Mouse (Mus musculus): ENCODE results near the gene Cyth1. TPM values are rescaled to one million over a fixed set of nuclear protein-coding genes. Genes with fewer than 3 reads are reported as not detected.

Cyth1 gene
- total RNA-seq, 2 experiments from 2014 or later = 51.0 to 56.2 TPM

DNA sequence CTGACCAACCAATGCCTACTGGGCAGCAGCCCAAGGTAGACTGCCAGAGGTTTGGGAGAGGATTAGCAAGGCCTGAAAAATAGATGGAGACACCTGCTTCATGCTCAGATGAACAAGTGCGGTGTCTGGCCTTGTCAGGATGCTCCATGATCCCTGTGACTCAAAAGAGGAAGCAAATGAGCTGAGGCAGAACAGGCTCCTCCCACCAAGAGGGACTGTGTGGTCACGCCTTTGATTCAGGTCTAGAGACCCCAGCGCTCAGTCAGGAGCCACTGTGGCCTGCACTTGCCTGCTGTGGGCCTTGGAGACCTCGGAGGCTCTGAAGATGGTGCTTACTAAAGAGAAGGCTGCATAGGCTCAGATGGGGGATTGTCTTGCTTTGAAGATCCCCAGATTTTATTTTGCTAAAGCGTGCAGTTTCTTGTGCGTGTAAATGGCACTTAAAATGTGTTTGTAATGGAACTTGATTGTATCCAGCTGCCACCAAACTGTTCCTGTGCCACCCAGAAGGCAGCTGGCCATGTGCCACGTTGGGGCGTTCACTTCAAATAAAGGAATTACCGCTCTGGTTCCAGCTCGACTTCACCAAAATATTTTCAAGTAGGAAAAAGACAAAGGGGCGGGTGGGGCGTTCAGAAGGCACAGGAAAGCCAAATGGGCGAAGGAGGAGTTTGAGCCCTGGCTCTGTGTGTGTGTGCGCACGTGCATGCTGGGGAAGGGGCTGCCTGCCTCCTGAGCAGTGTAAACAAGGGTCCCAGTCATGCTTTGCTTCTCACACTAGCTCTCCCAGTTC, 6.0 kb upstream of the Cyth1 start:
- peak; percentile 69 for DNase-seq

DNA sequence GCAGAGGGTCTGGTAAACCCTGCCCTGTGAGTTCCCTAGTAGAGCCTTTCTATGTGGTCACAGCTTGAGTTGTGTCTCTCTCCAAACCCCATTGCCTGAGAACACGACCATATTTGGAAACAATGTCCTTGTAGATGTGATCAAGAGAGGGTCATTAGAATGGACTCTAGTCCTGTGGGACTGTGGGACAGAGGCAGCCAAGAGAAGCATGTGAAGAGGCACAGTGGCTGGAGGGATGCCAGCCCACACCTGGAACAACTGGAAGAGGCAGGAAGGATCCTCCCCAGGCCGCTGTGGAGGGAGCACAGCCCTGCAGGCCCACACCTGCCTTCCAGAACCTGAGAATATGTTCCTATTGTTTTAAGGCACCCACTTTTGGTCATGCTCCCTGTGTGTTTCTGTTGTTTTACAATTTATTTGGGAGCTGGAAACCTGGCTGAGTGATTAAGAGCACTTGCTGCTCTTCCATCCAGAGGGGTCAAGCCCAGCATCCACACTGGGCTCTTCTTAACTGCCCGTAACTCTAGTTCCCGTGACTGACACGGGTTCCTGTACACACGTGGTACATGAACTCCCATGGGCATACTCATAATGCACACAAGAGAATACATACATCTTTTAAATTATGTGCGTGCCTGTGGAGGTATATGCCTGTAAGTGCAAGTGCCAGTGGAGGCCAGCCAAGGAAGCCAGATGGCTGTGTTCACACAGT, 5.2 kb upstream of the Cyth1 start:
- no peak for DNase-seq

DNA sequence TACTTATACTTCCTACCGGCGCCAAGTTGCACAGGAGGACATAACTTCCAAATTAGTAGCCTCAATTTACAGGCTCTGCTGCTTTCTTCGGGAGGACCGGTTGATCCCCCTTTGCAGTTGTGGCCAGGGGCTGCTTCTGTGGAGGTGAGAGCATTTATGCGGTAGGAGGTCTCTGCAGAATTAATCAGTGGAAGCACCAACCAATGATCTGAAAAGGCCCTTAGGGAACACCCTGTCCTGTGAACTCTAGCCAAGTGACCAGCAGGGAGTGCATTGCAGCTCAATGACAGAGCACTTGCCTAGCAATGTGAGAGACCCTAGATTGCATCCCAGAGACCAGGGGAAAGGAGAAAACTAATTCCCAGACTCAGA, 606 bp upstream of the Cyth1 start:
- DNase-seq = no peak

DNA sequence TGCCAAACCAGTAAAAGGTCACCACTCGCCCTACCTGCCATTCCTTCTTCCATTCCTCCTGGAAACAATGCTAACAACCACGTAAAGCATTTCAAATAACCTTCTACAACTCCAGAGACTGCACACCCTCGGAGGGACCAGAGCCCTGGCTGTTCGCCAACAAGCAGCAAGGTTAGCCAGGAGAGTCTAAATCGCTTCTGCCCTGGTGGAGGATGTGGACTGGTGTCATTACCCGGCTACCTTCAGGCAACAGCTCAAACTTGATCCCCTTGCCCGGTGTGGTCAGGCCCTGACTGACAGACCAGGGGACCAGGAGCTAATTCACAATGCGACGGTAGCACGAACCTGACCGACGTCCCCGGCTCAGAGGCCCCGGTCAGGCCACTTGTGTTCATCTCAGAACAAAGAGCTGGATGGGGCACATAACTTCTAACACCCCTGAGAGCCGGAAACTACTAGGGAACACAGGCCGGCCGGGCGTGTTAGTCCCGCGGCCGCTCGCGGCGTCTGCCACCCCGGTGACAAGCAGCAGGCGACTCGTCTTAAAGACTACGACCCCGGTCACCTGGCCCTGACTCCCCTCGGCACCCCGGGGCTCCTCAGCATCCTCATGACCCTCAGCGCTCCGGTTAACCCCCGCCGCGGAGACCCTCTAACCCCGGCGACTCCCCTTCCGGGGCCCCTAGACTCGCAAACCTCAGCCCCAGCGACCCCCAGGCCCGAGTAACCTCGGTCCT, 865 bp downstream of the Cyth1 start:
- peak; percentile 83 for DNase-seq

DNA sequence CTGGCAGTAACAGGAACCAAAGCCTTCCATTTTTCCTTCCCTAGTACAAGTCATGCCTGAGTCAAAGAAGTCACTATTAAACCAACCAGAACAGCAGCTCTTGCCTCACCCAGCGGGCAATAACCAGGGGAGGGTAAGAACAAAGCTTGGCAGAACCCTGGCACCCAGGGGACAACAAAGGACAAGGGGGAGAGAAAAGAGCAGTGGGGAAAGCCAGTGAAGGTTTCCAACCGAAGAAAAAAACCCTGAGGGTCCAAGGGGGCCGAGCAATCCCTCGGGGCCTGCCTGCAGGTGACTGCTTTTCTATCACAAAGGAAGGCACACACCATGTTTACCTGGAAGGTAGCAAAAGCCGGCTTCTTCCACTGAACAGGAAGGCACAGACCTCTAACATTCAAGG, 1.7 kb downstream of the Cyth1 start:
- DNase-seq = peak; percentile 62

DNA sequence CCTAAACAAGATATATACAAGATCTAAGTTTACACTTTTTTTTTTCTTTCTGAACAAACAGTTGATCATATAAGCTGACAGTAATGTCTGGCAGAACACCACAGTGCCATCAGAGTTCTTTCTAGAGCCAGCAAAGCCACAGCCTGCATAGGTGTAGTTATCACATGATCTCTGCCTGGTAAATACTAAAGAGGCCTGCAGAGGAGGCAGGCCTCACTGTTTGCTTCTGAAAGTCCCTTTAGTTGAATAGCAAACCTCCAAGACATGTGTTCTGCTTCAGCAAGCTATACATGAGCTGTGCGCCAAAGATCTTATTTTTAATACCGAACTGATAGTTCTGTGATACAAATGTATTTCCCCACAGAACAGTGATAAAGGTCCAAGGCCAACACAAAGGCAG, 3.3 kb downstream of the Cyth1 start:
- DNase-seq = no peak

DNA sequence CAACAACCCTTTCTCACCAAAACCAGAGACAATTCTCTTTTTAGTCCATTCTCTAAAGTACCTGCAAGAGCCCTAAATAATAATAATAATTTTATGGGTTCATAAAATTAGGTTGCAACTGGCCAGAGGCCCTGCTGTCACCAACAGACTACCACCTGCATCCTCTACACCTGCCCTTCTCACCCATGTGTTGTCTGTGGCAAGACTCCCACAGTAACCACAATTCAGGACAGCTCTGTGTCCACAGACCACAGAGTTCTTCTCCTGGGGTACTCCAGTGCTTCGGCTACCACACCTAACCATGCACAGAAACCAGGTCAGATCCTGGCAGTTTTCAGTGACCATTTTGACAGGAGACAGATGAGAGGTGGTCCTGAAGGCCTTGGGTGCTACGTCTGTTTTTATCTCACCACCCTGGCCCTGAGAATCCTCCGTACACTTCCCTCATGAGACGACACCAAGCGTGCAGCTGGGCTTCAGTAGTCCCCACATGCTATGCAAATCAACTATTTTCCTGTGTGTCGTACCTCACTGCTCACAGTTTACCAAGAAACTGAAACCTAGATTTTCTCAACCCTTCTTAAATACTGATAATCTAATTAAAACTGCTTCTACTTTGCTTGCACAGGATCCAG, 4.6 kb downstream of the Cyth1 start:
- DNase-seq = no peak

DNA sequence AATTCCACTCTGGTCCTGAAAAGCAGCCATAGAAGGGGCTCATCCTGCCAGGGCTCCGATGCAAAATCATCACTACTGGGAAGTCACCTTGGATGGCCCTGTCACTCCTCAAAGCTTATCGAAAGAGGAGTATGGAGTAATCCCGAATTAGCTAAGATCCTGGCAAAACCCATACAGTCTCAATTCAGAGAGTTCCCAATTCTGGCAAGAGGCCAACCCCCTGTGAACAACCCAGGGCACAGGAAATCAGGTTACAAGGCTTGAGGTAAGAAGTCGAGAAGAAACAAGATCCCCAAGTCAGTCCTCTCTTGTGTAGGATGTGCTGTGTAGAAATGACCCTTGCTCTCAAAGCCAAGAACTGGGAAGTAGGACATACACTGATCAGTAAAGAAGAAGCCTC, 5.9 kb downstream of the Cyth1 start:
- peak; percentile 68 for DNase-seq

DNA sequence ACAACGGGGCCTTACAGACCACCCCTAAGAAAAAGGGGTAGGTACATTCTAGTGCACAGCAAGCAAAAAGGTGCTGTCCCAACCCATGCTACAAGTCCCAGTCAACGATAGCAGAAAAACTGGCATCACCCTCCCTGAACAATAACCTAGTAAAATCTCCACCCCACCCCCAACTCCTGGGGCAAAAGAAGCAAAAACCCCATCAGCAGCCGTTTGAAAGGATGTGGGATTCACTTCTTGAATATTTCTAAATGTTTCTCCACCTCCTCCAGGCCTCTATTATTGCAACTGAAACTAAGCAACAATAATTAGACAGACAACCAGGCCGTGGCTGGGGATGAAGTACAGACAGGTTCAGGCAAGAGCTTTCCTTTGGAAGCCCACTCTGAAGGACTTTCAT, 8.0 kb downstream of the Cyth1 start:
- DNase-seq = no peak

DNA sequence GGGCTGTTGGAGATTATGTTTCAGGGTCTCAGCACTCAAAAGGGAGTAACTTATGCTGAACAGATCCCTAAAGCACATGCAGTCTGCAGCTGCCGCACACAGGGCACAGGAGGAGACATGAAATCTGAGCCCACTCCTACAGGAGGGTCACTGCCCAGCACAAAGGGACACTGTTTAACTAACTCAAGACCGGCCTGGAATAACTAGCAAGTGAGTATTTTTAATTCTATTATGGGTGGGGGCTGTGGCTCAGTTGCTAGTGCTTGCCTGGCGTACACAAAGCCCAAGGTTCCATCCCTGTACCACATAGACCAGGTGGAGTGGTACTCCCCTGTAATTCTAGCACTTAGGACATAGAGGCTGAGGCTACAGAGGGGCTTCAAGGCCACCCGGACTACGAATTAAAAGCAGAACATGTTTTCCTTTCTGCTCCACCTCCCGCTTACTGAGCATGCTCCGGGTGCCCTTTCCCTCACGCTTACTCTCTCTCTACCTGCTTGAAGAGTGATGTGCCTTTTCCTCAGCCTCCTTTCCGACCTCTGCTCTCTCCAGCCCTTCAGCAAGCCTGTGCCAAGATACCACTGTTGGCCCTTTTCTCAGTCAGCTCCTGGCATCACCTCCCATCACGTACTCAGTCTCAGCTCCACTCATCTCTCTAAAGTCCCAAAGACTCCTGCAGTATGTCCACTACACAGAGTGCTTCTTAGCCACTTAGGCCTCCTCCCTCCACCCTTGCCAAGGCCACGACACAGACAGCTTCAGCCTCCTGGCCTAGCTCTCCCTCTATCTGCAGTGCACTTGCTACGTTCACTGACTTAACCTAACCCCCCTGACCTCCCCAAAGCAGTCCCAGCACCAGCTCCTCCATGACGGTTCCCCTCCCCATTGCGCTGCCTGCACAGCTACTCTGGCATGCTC, 8.9 kb downstream of the Cyth1 start:
- DNase-seq = no peak

DNA sequence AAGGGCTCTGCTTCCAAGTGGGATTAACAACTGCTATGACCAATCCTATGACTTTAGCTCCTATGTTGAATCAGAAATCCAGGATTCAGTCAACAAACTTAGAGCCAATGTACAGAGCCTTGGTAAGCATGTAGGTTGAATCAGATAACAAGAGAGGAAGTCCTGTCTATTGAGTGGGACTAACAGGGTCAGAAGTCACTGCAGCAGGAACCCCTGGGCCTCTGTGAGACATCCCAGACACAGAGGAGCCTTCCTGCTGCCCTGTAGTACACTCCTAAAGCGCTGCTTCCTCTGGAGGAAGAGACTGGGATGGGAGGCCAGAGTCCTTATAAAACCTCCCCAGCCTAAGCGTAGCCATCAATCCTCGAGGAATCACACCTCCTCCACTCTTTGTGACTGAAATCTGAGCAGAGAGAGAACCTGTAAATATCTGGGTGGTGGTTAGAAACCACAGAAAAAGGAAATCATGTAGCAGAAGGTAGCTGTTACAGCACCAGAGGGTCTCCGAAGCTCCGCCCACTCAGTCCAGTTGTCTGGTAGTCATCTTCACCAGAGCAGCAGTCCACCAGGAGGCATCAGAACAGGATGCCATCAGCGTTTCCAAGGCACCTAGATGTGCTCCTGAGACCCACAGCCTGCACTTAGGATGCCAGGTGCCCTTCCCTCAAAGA, 11.7 kb downstream of the Cyth1 start:
- DNase-seq = no peak

DNA sequence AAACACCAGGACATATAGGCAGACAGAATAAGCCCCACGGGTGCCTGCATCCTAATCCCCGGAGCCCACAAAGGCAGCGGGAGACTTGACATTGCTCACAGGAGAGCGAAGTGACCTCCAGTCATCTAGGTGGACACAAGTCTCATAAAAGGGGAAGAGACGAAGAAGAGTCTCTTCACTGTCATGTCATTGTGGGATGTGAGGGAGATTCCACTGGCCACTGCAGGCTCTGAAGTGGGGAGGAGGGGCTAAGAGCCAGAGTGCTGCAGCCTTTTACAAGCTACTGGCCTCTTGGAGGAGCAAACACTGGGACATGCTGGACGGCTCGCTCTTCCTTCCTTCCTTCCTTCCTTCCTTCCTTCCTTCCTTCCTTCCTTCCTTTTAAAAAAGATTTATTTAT, 13.5 kb downstream of the Cyth1 start:
- no peak for DNase-seq

DNA sequence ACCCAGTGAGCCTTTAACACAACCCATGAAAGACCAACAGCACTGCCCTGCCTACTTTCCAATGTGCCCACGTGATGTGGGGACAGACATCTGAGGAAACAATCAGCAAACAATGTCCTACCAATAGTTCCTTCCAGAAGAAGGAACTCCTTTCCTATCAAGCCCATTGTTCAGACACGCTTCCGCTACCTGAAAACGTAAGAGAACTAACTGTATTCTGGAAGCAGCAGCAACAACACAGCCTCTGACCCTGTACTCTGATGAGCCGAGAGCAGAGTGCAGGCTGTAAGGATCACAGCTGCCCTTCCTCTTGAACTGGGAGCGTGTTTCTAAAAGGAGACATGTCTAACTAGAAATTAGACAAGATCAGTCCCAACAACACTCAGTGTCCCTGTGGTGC, 13.9 kb downstream of the Cyth1 start:
- no peak for DNase-seq

DNA sequence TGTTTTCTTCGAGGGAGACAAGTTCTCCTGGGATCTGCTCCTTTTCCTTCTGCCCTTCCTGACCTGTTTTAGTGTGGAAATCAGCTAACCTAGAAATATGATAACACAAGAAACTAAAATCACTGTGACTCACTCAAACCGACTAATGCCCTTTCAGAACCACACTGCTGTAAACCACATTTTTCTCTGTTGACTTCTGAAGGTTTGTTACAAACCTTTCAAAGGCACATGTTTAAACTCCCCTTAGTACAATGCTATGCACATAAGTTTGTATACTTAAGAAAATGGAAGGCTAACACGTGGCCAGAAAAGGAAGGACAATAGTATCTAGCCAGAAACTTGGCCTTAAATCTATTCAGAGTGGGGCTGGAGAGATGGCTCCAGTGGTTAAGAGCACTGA, 14.5 kb downstream of the Cyth1 start:
- no peak for DNase-seq

DNA sequence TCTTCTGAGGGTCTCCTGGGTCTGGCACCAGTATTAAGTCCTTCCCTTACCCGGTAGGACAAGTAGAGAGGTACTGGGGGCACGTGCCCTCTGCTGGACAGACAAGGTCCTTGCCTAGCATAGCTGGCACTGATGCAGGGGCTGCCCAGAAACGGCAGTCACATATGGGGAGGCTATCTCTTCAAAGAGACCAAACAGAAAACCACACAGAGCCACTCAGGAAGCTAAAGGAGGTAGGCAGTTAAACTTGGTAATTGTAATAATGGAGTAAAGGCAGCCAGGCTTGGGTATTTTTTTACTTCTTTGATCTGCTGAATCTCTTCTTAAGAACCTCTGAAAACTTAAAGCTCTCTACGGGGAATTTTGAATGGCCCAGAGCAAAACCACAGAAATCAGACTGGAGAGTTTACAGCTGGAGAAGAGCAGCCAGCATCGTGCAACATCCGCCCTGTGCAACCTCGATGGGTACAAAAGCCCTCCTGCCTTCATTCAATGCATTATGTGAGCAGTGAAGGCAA, 16.0 kb downstream of the Cyth1 start:
- peak; percentile 52 for DNase-seq

DNA sequence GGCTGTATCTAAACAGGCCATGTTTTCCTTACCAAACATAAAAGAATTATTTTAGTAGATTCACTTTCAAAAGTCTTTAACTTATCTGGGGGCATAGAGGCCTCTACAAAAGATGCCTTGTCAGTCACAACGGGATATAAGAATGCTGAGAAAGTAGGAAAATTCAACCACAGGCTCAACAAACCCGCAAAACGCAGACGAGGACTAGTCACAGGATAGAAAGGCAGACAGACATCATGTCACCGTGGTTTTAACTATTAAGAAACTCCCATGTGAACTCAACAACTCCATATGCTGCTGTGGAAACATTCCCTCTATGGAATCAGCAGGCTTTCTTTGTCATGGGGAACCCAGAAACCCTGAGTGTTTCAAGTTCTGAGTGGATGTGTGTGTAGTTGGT, 18.5 kb downstream of the Cyth1 start:
- no peak for DNase-seq

DNA sequence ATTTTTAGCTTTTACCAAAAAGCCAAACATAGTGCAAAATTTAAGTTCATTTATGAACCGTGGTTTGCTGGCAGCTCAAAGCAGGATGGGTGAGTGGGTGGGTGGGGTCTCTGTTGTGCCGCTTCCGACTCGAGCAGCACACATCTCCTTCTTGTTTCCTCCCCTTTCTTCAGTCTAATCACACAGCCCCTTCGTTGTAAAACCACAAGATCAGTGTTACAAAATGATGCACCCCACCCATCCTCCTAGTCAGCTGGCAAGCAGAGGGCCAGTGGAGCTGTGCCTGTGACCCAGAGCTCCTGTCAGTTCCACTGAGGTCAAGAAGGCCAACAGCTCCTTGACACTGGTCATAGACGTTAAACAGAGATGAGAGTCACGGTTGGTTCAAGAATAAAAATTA, 20.7 kb downstream of the Cyth1 start:
- no peak for DNase-seq

DNA sequence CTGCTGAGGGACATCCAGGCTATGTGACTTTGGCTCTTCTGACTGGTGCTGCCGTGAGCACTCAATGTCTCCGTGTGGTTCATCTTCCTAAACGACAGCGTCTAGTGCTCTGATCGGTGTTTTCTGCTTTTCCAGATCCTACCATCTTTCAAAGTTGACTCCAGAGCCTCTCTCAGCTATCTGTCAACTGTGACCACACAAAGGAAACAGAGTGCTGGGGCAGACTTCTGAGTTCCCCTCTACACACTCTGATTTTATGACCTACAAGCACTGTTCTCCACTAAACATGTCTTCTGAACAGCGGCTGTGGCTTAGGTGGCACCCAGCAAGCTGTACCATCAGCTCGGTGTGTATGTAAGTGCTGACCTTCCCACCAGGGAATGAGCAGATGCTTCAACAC, 21.5 kb downstream of the Cyth1 start:
- DNase-seq = no peak

DNA sequence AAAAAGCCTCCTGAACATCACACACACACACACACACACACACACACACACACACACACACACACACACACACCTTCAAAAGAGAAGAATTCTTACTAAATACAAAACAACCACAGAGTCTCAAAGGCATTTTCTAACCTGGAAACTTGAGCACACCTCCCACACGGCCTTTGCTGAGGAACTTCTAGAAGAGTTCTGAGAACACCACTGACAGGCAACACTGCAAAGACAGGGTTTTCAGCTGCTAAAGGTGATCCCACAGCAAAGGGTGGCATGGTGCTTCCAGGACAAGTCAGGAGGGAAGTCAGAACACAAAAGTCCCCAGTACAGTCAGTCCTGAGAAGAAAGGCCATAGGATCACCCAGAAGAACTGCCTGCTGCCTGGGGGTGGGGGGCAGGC, 22.5 kb downstream of the Cyth1 start:
- DNase-seq = no peak

DNA sequence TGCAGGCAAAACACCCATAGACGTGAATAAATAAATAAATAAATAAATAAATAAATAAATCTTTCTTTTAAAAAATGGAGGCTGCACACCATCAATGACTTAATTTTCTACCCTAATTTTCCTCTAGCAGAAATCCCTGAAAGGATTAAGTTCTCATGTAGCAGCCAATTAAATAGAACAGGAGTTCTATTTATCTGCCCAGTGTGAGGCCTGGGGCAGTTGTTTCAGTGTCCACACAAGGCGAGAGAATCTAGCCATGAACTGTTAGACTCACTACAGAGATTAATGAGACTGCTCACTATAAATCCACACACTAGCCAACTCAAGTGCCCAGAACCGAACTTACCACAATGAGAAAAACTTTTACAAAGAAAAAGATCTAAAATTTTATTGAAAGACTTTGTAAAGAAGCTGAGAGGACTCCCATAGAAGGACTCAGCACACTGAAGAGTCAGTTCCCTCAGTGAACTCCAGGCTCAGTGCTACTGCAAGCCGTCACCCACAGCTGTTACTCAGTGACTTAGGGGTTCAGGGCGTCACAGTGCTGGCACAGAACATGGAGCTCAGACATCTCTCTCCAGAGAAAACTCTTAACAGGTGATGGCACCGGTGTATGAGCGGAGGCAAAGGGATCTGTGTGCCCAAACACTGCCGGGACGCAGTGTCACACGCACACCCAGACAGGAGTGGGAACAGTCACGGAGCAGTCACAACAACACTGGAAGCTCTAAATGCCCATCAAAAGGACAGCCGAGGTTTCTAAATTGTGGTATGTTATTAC, 23.1 kb downstream of the Cyth1 start:
- no peak for DNase-seq
